Mouse (Mus musculus) cortical plate, adult 2 months (tissue): ENCODE data around the gene Nmrk2.

Experiments used
- CTCF ChIP-seq: fragments of 200-500 bp; IDR thresholded peaks from 2 replicates; pipeline ENCODE4 v1.5.1; 2011; ENCODE audit warnings: mild to moderate bottlenecking, control low read depth, low read length; ENCODE audit not compliant: insufficient read depth; ENCODE audit errors: extremely low read depth
- POLR2A ChIP-seq: fragments of 200-500 bp; IDR thresholded peaks from 2 replicates; pipeline ENCODE4 v1.6.1; 2011; ENCODE audit warnings: mild to moderate bottlenecking, low read length, control low read depth; ENCODE audit not compliant: insufficient read depth; ENCODE audit errors: extremely low read depth

DNA sequence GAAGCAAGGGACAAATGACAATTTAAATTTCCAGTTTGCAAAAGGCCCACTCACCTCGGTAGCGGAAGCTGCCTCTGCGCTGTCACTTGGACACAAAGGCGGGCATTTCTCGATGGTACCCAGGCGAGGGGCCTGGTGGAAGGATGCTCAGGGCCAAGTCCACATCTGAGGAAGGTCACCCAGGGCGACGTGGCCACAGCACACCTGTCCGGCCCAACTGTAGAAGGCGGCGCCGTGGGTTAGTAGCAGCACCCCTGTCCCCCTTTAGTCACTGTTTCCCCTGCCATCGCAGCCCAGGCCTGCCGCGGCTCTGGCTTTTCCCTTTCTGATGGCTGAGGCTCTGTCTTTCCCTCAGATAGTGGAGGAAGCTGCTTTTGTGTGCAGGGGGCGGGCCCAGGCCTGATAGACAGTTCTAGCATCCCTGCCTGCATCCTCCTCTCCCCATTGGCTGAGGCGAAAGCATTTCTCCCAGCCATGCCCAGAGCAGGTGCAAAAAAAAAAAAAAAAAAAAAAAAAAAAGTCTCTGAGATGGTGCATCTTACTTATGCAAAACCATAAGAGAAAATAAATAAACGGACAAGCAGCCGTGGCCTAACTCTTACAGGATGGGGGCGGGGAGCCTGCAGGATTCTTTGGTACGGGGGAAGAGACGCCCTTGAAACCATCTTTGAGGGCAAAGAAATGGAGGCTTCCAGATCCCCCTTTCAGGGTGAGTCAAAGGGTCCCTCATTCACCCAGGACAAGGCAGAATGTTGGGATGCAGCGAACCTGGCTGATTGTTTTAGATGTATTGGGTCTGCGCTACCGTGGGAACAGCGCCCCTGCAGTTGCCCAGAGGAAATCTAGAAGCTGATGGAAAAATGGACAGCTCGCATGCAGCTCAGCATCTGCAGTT, 28.8 kb upstream of the Nmrk2 start, which contains the start of gene Atcay:
- TF ChIP-seq POLR2A = peak; percentile 98
- peak; percentile 61 for TF ChIP-seq CTCF
